Mouse (Mus musculus): ENCODE data around the gene Boc. TPM values are rescaled to one million over a fixed set of nuclear protein-coding genes. Genes with fewer than 3 reads are reported as not detected.

Gene Boc
- polyA plus RNA-seq, 1 experiment from 2014 or later: 15.8 TPM

DNA sequence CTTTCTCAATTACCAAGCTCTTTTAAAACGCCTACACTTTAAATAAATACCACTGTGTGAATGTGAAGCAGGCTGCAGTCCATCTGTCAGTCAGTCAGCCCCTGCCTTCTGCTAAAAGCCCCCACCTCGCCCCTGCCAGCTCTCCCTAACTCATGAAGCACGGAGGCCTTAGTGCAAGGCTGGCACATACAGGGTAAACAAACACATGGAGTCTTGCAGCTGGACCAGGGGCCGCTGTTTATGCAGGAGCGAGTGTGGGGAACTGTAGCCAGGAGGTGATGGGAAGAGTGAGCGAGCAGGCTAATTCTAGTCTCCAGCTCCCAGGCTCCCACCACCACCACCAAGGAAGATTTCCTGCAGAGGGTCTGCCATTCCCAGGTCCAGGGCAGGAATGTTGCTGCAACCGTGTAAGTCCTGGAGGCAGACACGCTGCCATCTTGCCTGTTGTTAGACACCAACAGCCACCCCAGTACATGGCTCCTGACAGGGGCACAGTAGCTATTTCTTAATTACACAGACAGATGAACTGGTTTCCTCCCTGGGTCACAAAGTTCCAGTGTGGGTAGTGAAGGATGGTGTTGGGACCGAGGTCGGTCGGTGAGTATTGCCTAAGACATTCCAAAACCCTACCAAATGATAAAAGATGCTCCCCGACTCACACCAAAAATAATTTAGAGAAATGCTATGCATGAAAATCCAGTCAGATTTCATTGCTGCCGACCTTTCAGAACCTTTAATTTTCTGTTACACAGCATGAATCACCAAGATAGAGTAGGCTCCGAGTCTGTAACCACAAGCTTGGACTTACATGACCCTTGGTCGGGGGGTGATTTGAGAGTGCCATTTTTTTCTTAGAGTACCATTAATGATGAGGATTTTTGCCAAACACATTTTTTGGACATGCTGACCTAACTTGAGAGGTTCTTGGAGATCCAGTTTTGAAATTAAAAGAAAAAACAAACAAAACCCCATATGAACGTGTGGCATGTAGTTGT lies 20.0 kb downstream of the Boc start:
- Histone ChIP-seq H3K4me2 (peak overlapping the region; percentile 10), H3K27me3 (no peaks in the 10 kb centered on the region), H3K4me3 (no peak overlapping the region), H3K36me3 (no peaks in the 10 kb centered on the region), H3K9ac (no peak overlapping the region), H3K27ac (replicated peaks) (peak overlapping the region; percentile 9; the same call in 1 of the 2 replicates), H3K4me1 (replicated peaks) (peaks cover 47% of the 10 kb centered on the region), H3K9me3 (no peaks in the 10 kb centered on the region)
- ATAC-seq (ENCODE audit: low FRiP score, low read depth): 0 out of 2 replicates have a peak, but pooled peaks have one; percentile 27
- WGBS: 42% methylated on average over 16 of the region's 16 CpGs

DNA sequence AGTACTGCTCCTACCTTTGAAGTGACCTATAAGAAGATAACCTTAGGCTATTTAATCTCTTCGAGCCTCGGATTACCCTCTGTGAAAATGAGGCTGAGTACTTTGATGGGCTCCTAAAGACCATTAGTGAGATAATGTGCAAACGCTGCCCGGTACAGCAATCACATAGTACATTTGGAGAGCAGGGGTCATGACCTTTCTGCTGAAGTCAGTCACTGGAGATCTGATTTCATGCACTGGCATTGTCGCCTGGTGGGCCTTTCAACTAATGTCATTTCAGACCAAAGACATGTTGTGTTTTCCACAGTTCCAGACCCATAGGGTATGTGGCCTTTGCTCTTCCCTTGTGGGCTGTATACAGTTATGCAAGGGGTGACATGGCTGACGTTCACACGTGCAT lies 24.6 kb downstream of the Boc start:
- Histone ChIP-seq H3K9ac (no peak overlapping the region), H3K4me3 (no peak overlapping the region), H3K4me1 (replicated peaks) (peaks cover 62% of the 10 kb centered on the region), H3K27ac (replicated peaks) (no peak overlapping the region), H3K27me3 (no peaks in the 10 kb centered on the region), H3K4me2 (no peak overlapping the region), H3K9me3 (no peaks in the 10 kb centered on the region), H3K36me3 (no peaks in the 10 kb centered on the region)
- no peak for ATAC-seq (ENCODE audit: low FRiP score, low read depth)
- 27% methylated on average over 7 of the region's 7 CpGs for WGBS

DNA sequence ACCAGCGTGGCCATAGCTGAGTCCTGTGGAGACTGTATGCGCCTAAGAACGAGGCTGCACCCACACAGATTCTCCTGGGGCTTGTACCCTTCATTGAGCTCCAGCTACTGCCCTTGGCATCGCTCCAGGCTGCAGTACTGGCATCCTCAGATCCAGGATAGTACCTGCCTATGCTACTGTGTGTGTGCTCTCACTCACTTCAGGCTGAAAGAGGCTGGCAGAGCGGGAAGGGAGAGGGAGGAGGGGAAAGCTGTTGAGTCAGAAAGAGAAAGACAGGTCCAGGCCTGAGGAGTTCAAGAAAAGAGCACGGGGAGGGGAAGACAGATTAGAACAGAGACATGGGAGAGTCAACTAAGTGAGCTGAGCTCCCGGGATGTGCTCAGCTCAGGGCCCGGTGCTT lies 25.2 kb downstream of the Boc start:
- Histone ChIP-seq H3K27ac (replicated peaks) (peak overlapping the region; percentile 7; the same call in 1 of the 2 replicates), H3K4me1 (replicated peaks) (peaks cover 61% of the 10 kb centered on the region), H3K36me3 (no peaks in the 10 kb centered on the region), H3K4me3 (no peak overlapping the region), H3K4me2 (no peak overlapping the region), H3K9ac (no peak overlapping the region), H3K27me3 (no peaks in the 10 kb centered on the region), H3K9me3 (no peaks in the 10 kb centered on the region)
- 43% methylated on average over 8 of the region's 8 CpGs for WGBS
- no peak for ATAC-seq (ENCODE audit: low FRiP score, low read depth)

DNA sequence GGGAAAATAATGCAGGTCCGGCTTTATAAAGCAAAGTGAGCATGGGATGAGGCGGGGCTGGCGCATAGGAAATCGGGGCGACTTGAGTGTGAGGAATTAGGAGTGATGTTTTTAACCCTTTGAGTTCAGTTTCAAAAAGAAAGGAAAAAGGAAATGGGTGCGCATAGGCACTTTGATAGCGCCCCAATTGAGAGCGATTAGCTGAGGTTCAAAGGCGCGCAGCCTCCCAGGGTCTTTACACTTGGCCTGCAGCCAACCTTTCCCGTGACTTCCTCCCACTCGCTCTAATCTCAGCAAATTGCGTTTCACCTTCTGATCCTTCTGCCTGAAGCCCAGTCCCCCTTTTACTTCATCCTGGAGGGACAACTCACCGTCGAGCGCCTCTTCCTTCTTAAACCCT lies 25.8 kb downstream of the Boc start:
- WGBS: 38% methylated on average over 16 of the region's 16 CpGs
- Histone ChIP-seq H3K9ac (no peak overlapping the region), H3K4me1 (replicated peaks) (peaks cover 54% of the 10 kb centered on the region), H3K27me3 (no peaks in the 10 kb centered on the region), H3K4me3 (no peak overlapping the region), H3K4me2 (peak overlapping the region; percentile 21), H3K9me3 (no peaks in the 10 kb centered on the region), H3K36me3 (no peaks in the 10 kb centered on the region), H3K27ac (replicated peaks) (peak overlapping the region; percentile 7; the same call in 1 of the 2 replicates)
- no peak for ATAC-seq (ENCODE audit: low FRiP score, low read depth)

DNA sequence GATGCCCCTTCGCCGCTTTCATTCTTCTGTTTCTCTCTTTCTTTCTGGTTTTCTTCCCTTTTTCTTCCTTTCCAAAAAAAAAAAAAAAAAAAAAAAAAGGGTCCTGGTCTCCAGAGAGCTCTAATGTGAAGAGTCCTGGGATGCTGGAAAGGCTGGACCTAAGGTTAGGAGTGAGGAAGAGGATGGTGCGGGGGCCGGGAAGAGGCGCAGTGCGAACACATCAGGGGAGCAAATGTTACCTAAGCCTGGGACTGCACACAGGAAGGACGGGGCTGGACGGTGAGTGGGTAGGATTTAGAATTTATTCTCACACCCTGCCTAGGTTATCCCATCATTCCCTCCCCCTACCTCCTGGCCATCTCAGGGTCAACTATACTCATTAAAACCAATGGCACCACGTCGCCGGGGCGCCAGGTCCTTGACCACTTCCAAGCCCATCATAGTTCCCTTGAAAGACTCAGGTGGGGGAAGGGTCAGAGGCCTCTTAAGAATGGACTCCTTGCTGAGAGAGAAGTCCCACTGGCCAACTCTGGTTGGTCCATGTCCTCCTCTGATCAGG lies 27.4 kb downstream of the Boc start:
- no peaks in the 10 kb centered on the region for H3K36me3 ChIP-seq
- WGBS: 7% methylated on average over 12 of the region's 12 CpGs
- peak overlapping the region; percentile 33 for H3K4me3 ChIP-seq
- peak overlapping the region; percentile 42 for H3K9ac ChIP-seq
- H3K9me3 ChIP-seq: no peaks in the 10 kb centered on the region
- H3K27ac ChIP-seq (replicated peaks): peak overlapping the region; percentile 83
- H3K4me2 ChIP-seq: peak overlapping the region; percentile 57
- no peaks in the 10 kb centered on the region for H3K27me3 ChIP-seq
- H3K4me1 ChIP-seq (replicated peaks): peaks cover 60% of the 10 kb centered on the region
- peak; percentile 21 for ATAC-seq (ENCODE audit: low FRiP score, low read depth)

DNA sequence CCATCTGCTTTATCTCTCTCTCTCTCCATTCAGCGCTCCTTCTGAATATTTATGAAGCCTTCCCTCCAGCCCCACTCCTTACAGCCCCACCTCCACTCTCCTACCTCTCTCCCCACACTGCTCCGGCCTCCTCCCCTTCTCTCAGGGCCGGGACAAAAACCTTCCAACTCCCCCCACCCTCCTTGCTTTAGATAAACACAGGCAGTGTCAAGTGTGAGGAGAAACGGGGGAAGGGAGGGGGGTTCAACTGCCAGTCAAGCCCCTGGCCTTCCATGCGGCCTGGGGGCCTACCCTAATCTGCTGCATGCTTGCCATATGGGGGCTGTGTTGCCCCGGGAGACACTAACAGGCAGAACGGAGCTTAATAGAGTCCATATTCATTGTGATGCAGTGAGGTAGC lies 27.9 kb downstream of the Boc start:
- Histone ChIP-seq H3K9me3 (no peaks in the 10 kb centered on the region), H3K4me1 (replicated peaks) (peaks cover 62% of the 10 kb centered on the region), H3K27ac (replicated peaks) (peak overlapping the region; percentile 83), H3K4me2 (peak overlapping the region; percentile 57), H3K4me3 (peak overlapping the region; percentile 33), H3K27me3 (no peaks in the 10 kb centered on the region), H3K9ac (peak overlapping the region; percentile 42), H3K36me3 (no peaks in the 10 kb centered on the region)
- 2% methylated on average over 7 of the region's 7 CpGs for WGBS
- peak; percentile 91 for ATAC-seq (ENCODE audit: low FRiP score, low read depth)

DNA sequence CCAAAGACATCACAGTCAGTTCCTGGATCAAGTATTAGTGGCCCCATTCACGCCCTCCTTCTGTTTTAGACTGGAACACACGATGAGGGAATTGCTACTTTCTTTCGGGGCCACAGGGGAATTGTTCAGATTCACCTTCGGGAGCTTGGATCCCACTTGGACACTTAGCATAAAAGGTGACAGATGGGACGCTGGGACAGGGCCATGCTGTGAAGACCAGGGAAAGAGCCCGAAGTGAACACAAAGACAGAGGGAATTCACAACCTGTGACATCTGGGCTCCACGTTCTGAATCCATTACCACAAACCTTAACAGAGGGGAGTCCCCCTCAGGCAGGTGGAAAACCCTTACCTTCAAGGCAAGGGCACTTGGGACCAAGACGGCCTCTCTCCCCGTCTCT lies 28.5 kb downstream of the Boc start:
- Histone ChIP-seq H3K9me3 (no peaks in the 10 kb centered on the region), H3K27me3 (no peaks in the 10 kb centered on the region), H3K4me1 (replicated peaks) (peaks cover 58% of the 10 kb centered on the region), H3K9ac (no peak overlapping the region), H3K4me2 (peak overlapping the region; percentile 57), H3K36me3 (no peaks in the 10 kb centered on the region), H3K27ac (replicated peaks) (peak overlapping the region; percentile 83), H3K4me3 (0 out of 2 replicates have a peak overlapping the region, but pooled peaks have one; percentile 33)
- 4% methylated on average over 9 of the region's 9 CpGs for WGBS
- ATAC-seq (ENCODE audit: low FRiP score, low read depth): no peak

DNA sequence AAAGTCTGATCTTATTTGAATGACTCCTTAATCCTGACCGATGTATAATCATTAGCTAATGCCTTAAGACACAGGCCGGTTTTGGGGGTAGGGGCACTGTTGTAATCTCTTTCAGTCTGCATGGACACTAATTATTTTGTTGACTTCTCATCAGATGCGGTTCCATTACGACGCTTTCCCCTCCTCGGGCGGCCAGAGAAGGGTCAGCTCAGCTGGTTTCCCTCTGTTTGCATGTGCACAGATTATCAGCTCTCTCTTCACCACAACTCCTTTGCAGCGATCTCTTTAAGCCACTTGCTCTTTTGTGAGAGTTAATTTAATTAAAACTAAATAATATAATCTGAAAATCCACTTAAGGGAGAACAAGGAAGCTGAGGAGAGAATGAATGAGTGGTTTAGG lies 29.0 kb downstream of the Boc start:
- Histone ChIP-seq H3K27ac (replicated peaks) (peak overlapping the region; percentile 83), H3K4me3 (no peak overlapping the region), H3K9me3 (no peaks in the 10 kb centered on the region), H3K4me2 (peak overlapping the region; percentile 57; the same call in 1 of the 2 replicates), H3K27me3 (no peaks in the 10 kb centered on the region), H3K36me3 (no peaks in the 10 kb centered on the region), H3K9ac (no peak overlapping the region), H3K4me1 (replicated peaks) (peaks cover 58% of the 10 kb centered on the region)
- ATAC-seq (ENCODE audit: low FRiP score, low read depth): no peak
- 20% methylated on average over 8 of the region's 8 CpGs for WGBS

DNA sequence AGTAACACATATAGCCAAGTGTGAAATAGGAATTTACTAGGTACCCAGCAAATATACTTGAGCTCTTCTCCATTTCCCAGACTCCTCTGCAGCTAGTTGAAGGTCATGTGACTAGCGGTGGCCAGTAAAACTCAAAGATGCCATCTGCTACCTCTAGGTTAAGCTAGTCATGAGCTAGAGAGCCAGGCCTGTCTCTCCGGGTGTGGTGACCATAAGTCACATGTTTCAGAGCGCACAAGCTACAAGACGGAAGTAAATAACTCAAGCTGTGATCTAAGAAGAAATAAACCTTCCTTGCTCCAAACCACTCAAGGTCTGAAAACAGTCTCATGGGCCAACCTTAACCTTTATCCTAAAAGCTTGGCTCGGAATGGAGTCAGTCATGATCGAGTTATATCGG lies 29.7 kb downstream of the Boc start:
- H3K9ac ChIP-seq: no peak overlapping the region
- H3K9me3 ChIP-seq: no peaks in the 10 kb centered on the region
- H3K27ac ChIP-seq (replicated peaks): 0 out of 2 replicates have a peak overlapping the region, but pooled peaks have one; percentile 83
- H3K4me1 ChIP-seq (replicated peaks): peaks cover 58% of the 10 kb centered on the region
- H3K27me3 ChIP-seq: no peaks in the 10 kb centered on the region
- no peak overlapping the region for H3K4me3 ChIP-seq
- H3K4me2 ChIP-seq: no peak overlapping the region
- 85% methylated on average over 7 of the region's 7 CpGs for WGBS
- ATAC-seq (ENCODE audit: low FRiP score, low read depth): no peak
- H3K36me3 ChIP-seq: no peaks in the 10 kb centered on the region

DNA sequence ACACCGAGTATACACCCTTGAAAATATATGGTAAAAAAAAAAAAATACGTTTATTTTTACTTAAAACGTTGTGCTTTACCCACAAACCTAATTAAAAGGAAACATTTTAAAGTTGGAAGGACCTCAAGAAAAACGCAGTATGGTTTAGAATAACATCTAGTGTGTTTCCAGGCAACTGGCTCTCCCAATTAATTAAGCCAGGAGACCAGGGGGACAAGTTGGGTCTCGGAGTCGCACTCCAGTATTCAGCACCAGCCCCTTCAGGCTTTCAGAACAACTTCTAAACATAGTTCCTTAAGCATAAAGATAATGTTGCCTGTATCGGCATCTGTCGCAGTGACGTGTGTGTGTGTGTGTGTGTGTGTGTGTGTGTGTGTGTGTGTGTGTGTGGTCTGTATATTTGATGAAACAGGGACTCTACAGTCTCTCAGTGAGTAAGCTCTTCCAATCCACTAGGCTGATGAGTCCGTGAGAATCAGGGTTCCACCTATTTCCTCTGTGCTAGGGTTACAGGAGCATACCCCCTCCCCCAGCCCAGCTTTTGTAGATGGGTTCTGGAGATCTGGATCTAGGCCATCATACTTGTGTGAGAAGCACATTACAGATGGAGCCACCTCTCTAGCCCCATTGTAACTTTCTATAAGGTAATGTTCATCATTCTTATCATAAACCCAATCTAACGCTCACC lies 31.3 kb downstream of the Boc start:
- Histone ChIP-seq H3K4me1 (replicated peaks) (peaks cover 43% of the 10 kb centered on the region), H3K9ac (no peak overlapping the region), H3K4me3 (no peak overlapping the region), H3K36me3 (no peaks in the 10 kb centered on the region), H3K9me3 (no peaks in the 10 kb centered on the region), H3K27me3 (no peaks in the 10 kb centered on the region), H3K4me2 (peak overlapping the region; percentile 13; the same call in 1 of the 2 replicates), H3K27ac (replicated peaks) (peak overlapping the region; percentile 73)
- no peak for ATAC-seq (ENCODE audit: low FRiP score, low read depth)
- 32% methylated on average over 11 of the region's 11 CpGs for WGBS

DNA sequence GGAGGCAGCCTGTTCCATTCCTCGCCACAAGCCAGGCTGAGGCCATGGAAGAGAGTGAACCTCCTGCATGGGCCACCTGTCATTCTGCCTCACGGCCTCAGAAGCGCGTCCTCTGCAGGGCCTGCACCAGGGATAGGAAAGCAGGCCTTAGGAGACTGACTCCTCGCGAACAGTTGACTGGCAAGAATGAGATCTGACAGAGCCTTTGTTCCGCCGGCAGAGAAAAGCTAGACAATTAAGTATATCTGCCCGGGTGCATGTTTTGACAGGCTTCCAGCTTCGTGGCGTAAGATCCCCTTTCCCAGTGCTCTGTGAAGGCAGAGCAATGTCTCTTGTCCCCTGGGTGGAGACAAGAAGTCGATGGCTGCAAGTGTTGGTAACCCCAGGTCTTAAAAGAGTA lies 32.0 kb downstream of the Boc start:
- Histone ChIP-seq H3K4me3 (no peak overlapping the region), H3K4me2 (peak overlapping the region; percentile 44), H3K4me1 (replicated peaks) (peaks cover 43% of the 10 kb centered on the region), H3K9me3 (no peaks in the 10 kb centered on the region), H3K27me3 (no peaks in the 10 kb centered on the region), H3K36me3 (no peaks in the 10 kb centered on the region), H3K9ac (peak overlapping the region; percentile 44), H3K27ac (replicated peaks) (peak overlapping the region; percentile 73)
- WGBS: 5% methylated on average over 12 of the region's 12 CpGs
- ATAC-seq (ENCODE audit: low FRiP score, low read depth): no peak

DNA sequence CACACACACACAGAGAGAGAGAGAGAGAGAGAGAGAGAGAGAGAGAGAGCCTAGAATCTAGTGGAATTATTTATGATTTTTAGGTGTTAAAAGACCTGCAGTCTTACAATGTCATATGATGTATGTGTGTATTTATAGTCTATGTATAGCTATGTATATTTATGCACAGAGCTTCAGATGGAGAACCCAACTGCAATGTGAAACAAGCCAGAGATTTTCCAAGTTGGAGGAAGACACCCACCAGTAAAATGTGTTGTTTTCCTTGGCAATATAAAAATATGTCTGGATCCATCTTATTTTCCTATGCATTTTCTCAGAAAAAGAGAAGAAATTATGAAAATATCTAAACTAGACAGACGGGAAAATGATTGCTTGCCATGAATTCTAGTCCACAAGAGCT lies 32.7 kb downstream of the Boc start:
- Histone ChIP-seq H3K27me3 (no peaks in the 10 kb centered on the region), H3K9ac (no peak overlapping the region), H3K4me2 (no peak overlapping the region), H3K9me3 (no peaks in the 10 kb centered on the region), H3K4me3 (no peak overlapping the region), H3K4me1 (replicated peaks) (peaks cover 39% of the 10 kb centered on the region), H3K27ac (replicated peaks) (peak overlapping the region; percentile 73; the same call in 1 of the 2 replicates), H3K36me3 (no peaks in the 10 kb centered on the region)
- 73% methylated on average over 1 of the region's 1 CpGs for WGBS
- no peak for ATAC-seq (ENCODE audit: low FRiP score, low read depth)
